Mouse (Mus musculus) liver, embryonic 16.5 days (tissue): ENCODE results near the gene Gm10324. TPM values are rescaled to one million over a fixed set of nuclear protein-coding genes. Genes with fewer than 3 reads are reported as not detected.
"Not testable (repeated sequence)": the region's sequence is repeated elsewhere in the genome, so short reads cannot be mapped to it uniquely, and the experiment has no call there.

Experiments
- ATAC-seq: fragments of 200-750 bp; cut with Nextera tagmentation; 2 replicates; pipeline ENCODE4 v1.8.0; 2017; ENCODE audit warnings: low read depth, mild to moderate bottlenecking, moderate number of reproducible peaks, moderate library complexity
- H3K27ac ChIP-seq: fragments of 300-500 bp; sonication (generic); 2 replicates; pipeline ENCODE4 v1.5.1; 2014; ENCODE audit warnings: mild to moderate bottlenecking, low read length
- H3K27me3 ChIP-seq: fragments of 300-500 bp; sonication (generic); 2 replicates; pipeline ENCODE4 v1.6.1; 2014; ENCODE audit warnings: low read depth, low read length, mixed read lengths; ENCODE audit not compliant: control insufficient read depth, insufficient read depth
- H3K36me3 ChIP-seq: fragments of 300-500 bp; sonication (generic); 2 replicates; pipeline ENCODE4 v1.6.1; 2014; ENCODE audit warnings: mild to moderate bottlenecking; ENCODE audit not compliant: control insufficient read depth, insufficient read depth
- H3K4me1 ChIP-seq: fragments of 300-500 bp; sonication (generic); 2 replicates; pipeline ENCODE4 v1.6.1; 2014; ENCODE audit warnings: low read depth, low read length, mixed read lengths; ENCODE audit not compliant: control insufficient read depth
- H3K4me2 ChIP-seq: fragments of 300-500 bp; sonication (generic); 2 replicates; pipeline ENCODE4 v1.6.1; 2014; ENCODE audit warnings: low read depth, low read length, mixed read lengths
- H3K4me3 ChIP-seq: fragments of 300-500 bp; sonication (generic); 2 replicates; pipeline ENCODE4 v1.5.1; 2014; ENCODE audit warnings: low read depth, mild to moderate bottlenecking, low read length
- H3K9ac ChIP-seq: fragments of 300-500 bp; sonication (generic); 2 replicates; pipeline ENCODE4 v1.6.1; 2014; ENCODE audit warnings: low read depth, low read length
- H3K9me3 ChIP-seq: fragments of 300-500 bp; sonication (generic); replicated peaks from 2 replicates; pipeline ENCODE4 v1.6.1; 2016; ENCODE audit warnings: low read length; ENCODE audit not compliant: control insufficient read depth
- WGBS: fragments of 180-500 bp; shearing (Covaris S2); extraction: QIAGEN DNeasy Blood & Tissue Kit; methylation state at CpG from one replicate; pipeline ENCODE4 v1.1.7; 2014; ENCODE audit not compliant: insufficient replicate concordance; 5-methylcytosine and 5-hydroxymethylcytosine counted together
- polyA plus RNA-seq: library from polyadenylated mRNA; unstranded; fragments of >200 nt; fragmentation: Nextera tagmentation; extraction: Ambion mirVana; gene quantifications from 2 replicates; pipeline ENCODE4 v1.2.1, GENCODE M21; 2015

Gm10324 gene
- not detected in 2 replicates for polyA plus RNA-seq

DNA sequence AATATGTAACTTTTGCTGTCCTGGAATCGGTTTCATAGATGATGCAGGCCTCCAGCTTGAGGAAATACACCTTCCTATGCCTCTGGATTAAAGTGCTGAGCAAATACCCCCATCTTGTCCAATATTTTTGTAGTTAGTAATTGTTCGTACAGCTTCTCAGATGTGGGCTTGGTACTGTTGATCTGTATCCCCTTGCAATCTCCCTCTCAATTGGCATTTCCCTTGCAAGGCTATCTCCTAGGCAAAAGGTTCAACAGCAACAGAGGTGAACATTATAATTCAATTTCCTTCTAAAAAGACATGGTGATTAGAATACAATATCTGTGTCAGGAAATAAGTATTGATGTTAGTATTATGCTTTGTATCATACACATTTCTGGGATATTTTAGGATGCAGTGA is at the start of gene Gm10324:
Gene Gm10324, plus strand, starts transcription at position 301 of the 400 bp plus-strand sequence.
- not testable (repeated sequence) for H3K4me3 ChIP-seq, ATAC-seq, H3K4me1 ChIP-seq, H3K36me3 ChIP-seq, H3K9me3 ChIP-seq, H3K4me2 ChIP-seq, H3K27me3 ChIP-seq, H3K27ac ChIP-seq, H3K9ac ChIP-seq
- WGBS = no CpG with 5 or more reads among the region's 2 CpGs

Other genes with a start within 250 kb of the Gm10324 start
- gene Gm10772, start 108.0 kb downstream of the Gm10324 start, polyA plus RNA-seq = not detected in 2 replicates